Mouse (Mus musculus) ES-CJ7 (cell line): ENCODE measurements around the gene Igf2bp3.

ENCODE experiments used
- DNase-seq: peaks from one replicate; pipeline ENCODE4 v3.0.0; 2011; ENCODE audit warnings: low read depth, low spot score

Gene Igf2bp3

GRCm38 (mm10) chr6:49138159-49139051 lies 76.4 kb downstream of the Igf2bp3 start:
- no peak for DNase-seq

GRCm38 (mm10) chr6:49136739-49137138 lies 78.0 kb downstream of the Igf2bp3 start:
- DNase-seq: no peak

GRCm38 (mm10) chr6:49132352-49133090 lies 82.2 kb downstream of the Igf2bp3 start:
- DNase-seq: peak; percentile 91

DNA sequence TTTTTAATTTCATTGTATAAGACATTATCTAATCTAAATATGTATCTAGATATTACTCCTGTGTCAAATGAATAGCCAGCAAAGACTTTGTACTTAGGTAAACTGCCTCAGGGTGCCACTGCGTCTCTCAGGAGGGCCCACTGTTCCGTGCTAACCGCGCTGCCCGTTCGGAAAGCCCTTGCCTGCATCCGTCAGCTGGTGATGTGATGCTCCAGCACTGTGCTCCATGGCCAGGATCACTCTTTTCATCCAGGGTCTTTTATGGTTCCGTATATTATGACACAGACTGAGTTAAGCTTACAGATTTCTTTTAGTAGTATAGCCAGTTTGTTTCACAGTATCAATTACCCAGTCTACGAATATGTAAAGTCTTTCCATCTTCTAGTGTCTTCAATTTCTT lies 82.9 kb downstream of the Igf2bp3 start:
- DNase-seq: no peak

GRCm38 (mm10) chr6:49130328-49130727 lies 84.4 kb downstream of the Igf2bp3 start:
- DNase-seq: no peak

- no peak for DNase-seq
Measured at GRCm38 (mm10) chr6:49120370-49120769, 94.4 kb downstream of the Igf2bp3 start.

DNA sequence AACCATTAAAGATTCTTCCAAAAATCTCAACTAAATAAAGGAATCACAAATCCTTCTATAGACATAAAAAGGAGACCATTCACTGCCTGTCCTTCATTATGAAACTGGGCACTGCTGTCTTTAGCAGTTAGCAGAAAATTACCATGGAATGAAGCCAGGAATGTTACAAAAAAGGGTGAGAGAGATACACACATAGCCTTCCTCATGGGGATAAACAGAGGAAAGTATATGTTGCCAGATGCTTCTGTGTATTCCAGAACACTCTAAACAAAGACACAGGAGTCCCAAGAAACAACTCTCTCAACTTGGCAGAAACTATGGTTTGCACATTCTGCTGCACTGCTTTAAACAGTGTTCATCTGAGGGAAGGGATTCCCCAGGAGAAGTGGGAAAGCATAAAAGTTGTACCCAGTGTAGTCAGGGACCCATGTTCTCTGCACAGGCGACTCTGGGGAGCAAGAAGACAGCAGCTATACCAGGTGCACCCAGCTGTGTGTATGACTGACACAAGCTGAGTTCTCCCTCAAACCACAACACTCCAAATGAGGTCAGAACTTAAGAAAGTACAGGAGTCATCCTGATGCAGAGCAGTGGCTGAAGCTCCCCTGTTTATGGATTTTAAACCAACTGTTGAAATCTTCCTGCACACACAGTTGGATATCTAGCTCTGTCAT lies 95.2 kb downstream of the Igf2bp3 start:
- no peak for DNase-seq

DNA sequence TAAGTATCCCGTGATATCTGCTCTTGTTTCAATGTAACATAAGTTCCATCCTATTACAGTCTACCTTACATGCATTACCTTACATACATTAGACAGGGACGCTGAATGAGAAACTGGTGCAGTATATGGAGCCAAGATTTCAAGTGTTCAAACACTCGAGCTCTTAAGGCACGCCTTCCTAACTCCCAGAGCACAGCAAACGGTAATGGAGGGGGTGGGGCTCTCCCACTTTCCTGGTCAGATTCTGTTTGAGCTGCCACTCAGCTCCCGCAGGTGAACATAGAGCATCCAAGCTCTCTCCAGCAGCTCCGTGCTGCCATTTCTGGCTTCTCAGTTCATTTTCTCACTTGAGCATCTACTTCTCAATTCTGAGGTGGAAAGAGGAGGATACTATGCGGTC lies 96.3 kb downstream of the Igf2bp3 start:
- no peak for DNase-seq

DNA sequence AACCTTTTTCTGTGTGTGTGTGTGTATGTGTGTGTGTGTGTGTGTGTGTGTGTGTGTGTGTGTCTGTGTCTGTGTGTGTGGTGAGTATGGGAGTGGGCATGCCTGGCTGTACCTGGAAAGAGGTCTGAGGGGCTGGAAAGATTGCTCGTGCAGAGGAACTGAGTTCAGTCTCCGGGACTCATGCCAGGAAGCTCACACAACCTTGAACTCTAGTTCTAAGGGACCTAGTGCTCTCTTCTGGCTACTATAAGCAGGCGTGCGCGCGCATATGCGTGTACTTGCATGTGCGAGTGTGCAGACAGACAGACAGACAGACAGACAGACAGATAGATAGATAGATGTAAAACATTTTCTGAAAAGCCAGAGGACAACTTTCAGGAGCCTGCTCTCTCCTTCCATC lies 98.5 kb downstream of the Igf2bp3 start:
- DNase-seq: no peak

DNA sequence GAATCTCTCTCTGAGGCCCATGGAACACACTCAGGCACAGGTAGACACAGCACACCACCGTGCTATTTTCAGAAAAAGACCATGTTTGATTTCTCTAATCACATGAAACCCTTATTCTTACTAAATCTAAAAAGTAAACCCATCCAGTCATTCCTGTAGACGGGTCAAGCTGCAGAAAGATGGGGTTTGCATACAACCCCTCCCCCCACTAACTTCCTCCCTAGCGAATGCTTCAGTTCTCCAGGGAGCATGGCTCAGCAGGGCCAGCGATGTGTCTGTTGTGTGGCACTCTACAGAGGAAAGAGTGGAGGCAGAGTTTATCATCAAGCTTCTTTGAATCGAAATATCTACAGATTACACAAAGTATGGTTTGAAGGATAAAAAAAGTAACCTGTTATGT lies 99.2 kb downstream of the Igf2bp3 start:
- no peak for DNase-seq

DNA sequence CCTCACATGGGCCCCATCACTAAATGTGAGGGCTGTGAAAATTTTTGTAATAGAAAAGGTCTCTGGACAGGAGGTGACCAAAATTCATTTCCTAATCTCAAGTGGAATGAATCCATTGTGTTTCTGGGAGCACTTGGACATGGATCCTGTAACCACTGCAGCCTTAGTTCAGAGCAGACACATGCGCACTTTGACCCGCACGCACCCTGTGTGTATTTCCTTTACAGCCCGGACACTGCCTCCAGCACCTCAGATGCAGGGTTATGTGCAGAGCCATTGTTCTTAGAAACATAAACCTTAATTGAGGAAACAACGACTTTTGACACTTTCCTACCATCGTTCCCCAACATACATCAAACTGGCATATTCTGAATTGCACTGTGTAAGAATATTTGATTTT lies 100.3 kb downstream of the Igf2bp3 start:
- no peak for DNase-seq

DNA sequence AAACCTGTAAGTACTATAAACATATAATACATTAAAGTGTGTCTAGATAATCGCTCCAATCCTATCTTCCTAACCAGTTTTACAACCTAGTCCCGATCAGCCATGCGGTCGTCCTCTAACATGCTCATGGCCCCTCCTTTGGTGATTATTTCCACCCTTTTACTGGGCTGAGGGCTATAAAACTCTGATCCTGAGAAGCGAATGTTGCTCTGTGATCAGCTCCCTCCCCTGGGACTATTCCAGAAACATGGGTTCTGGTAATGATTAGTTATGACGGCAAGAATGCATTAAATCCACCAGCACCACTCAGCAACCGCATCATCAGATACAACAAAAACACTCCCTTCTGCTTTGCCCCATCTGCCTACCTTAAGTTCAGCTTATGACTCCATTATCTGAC lies 100.9 kb downstream of the Igf2bp3 start:
- DNase-seq: no peak

- DNase-seq: no peak
Measured at GRCm38 (mm10) chr6:49109196-49109595, 105.6 kb downstream of the Igf2bp3 start.

GRCm38 (mm10) chr6:49106746-49107500 lies 107.8 kb downstream of the Igf2bp3 start:
- no peak for DNase-seq

- DNase-seq: peak; percentile 89
Measured at GRCm38 (mm10) chr6:49099086-49099485, 115.7 kb downstream of the Igf2bp3 start.

DNA sequence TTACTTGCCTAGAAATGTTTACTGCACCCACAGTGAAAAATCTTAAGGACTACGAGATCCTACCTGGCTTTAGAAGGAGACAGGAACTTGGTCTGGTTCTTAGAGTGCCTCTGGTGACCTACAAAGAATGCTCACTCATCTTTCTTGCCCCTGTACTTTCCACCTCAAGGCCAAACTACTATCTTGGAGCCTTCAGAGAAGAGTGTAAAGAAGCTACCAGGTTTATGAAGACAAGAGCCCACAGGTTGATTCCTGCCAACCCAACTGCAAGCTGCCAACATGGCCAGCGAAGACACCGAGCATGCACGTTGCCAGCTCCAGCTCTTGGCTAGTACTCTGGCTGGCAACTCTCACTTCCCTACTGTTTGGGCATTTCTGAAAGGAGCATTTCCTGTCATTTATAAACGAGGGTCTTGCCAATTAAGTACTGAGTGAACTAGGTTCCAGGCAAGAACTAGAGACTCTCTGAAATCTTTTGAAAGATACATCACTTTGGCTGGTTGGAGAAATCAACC lies 117.1 kb downstream of the Igf2bp3 start:
- DNase-seq: no peak

DNA sequence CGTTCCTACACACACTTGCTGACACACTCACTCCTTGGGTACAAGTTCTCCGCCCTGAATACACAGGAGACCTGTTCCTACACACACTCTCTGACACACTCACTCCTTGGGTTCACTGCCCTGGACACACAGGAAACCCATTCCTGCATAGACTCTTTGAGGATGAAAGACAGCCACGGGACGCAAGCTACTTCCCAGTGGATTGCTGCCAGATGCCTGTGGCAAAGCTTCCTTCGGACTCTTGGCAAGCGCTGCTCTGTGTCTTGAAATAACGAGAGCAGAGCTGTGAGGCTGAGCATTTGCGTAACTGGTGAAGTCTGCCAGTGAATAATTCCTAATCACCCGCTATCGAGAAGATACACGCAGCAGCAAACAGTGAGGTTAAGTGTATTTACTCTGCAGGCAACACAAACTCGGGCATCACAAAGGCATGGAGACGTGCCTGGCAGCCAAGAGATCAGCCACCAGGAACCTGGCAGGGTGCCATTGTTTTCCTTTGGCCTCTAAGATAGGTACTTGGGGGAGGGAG lies 117.8 kb downstream of the Igf2bp3 start:
- DNase-seq: no peak

DNA sequence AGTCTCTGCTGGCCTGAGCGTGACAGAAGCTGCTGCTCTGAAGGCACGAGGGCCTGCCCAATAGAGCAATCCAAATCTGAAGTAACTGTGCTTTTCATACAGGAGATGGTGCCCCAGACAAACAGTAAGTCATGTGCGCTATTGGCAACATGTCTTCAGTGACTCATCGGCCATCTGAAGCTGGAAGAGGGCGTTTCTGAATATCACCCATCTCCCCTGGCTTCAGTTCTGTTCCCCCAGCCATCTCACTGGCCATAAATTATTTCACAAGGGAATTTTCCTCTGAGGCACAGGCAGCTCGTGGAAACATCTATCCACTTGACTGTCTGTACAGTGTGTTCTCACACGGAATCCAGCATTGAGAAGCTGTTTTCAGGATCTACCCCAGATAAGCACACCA lies 118.3 kb downstream of the Igf2bp3 start:
- DNase-seq: no peak

GRCm38 (mm10) chr6:49094968-49095367 lies 119.8 kb downstream of the Igf2bp3 start:
- DNase-seq: no peak

GRCm38 (mm10) chr6:49083008-49083407 lies 131.7 kb downstream of the Igf2bp3 start:
- no peak for DNase-seq

DNA sequence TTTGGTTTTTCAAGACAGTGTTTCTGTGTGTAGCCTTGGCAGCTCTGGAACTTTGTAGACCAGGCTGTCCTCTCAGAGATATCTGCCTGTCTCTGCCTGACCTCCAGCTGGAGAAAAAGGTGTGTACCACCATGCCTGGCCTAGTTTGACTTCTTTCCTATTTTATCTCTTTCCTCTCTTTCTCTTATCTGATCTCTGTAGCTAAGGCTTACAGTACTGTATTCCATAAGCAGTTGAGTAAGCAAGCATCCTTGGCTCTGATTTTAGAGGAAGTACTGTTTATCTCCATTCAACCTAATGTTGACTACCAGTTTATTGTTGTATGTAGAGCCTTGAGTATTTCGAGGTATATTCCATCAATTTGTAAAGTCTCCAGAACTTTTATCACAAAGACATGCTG lies 135.4 kb downstream of the Igf2bp3 start:
- DNase-seq: no peak
